Mouse (Mus musculus) lung, adult 18-20 months (tissue): ENCODE data around the gene Hist1h2bb.
A peak's percentile ranks its signal among the peaks of the same experiment; 100 is the strongest.
"Not testable (repeated sequence)": the region's sequence is repeated elsewhere in the genome, so short reads cannot be mapped to it uniquely, and the experiment has no call there.

Source experiments
- DNase-seq, 2 experiments: peaks; one replicate each; pipeline ENCODE4 v3.0.0; 2022; ENCODE audit warnings: mixed read lengths in 2 of 2

The Hist1h2bb gene

GRCm38 (mm10) chr13:23750839-23751477, 4.4 kb downstream of the Hist1h2bb start, which contains the start of gene Hist1h2ab:
Gene Hist1h2ab (plus strand): TSS chr13:23751126.
- DNase-seq, result not testable (repeated sequence)

DNA sequence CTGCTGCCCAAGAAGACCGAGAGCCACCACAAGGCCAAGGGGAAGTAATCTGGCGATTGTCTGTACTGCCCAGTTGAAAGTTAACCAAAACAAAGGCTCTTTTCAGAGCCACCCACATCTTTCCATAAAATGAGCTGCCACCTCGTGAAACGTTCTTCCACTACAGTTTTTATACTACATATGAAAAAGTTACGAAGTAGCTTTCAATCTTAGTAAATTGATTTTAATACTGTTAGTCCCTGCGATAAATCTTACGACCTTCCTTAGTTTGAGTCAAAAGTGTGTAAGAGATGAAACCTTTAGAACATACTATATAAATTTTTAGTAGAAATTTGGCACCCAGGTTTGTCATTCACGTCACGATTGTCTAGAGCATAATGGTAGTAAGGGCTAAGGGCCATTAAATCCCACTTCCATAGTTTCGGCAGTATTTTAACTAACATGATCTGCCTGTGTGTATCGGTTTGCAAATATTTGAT, 5.0 kb downstream of the Hist1h2bb start:
- DNase-seq, result no peak

- DNase-seq, result peak; percentile 72 to 77
These were observed 5.7 kb downstream of the Hist1h2bb start, which contains the start of gene Hist1h3b for GRCm38 (mm10) chr13:23752067-23752741. Gene Hist1h3b (plus strand): TSS chr13:23752267.

- no peak for DNase-seq
These were observed 6.2 kb downstream of the Hist1h2bb start for GRCm38 (mm10) chr13:23752742-23753172.

GRCm38 (mm10) chr13:23753314-23754078, 7.0 kb downstream of the Hist1h2bb start:
- no peak for DNase-seq

DNA sequence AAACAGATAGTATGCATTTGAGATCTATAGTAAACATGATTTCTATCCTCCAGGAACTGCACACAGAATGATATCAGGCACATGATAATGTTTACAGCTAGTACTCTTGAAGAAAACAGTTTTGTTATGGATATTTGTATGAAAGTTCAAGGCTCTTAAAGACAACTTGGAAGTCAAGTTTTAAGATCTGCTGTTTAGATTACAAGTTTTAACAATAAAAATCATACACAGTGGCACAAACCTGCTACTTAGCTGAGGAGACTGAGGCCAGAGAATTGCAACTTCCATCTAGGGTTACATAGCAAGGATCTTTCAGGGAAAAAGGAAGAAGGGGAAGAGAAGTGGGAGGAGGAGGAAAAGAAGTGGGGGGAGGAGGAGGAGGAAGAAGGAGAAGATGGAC, 8.5 kb downstream of the Hist1h2bb start:
- no peak for DNase-seq

DNA sequence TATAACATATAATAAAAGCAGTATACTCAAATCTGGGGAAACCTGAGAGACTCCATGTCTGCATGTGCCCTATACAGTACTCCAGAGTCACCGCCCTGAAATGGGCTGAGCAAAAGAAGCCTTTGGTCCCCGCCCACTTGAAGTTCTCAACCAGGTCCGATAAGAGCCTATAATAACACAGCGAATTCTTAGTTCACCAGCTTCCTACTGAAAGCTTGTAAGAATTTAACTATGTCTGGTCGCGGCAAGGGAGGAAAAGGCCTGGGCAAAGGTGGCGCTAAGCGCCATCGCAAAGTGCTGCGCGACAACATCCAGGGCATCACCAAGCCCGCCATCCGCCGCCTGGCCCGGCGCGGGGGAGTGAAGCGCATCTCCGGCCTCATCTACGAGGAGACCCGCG, 10.3 kb downstream of the Hist1h2bb start, which contains the start of gene Hist1h4b:
TSS of gene Hist1h4b (plus strand) at position 224 of the 400 bp plus-strand sequence.
- peak; percentile 85 to 92 for DNase-seq

- DNase-seq, result no peak
These were observed 10.8 kb downstream of the Hist1h2bb start for GRCm38 (mm10) chr13:23757211-23757773.

GRCm38 (mm10) chr13:23757921-23758320, 11.4 kb downstream of the Hist1h2bb start:
- DNase-seq, result no peak

DNA sequence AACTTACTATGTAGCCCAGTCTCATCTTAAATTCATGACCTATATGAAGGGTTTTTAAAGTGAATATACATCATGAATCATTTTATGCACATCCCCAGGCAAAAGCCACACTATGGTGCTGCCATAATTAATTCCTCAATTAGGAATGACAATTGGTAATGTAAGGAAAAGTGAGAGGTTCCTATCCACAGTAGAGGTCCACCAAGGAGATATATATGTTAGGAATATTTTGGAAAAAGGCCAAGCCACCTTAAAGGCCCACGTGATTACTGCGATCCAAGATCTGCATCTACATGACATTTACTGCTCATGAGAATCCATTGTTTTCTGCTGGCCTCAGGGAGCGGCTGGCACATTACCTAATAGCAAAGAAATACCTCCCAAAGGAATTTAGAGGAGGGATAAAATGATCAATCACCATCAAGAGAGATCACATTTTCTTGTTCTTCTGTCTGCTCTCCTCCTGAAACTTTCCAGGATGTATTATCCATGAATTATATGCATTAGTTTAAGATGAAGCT, 12.8 kb downstream of the Hist1h2bb start:
- no peak for DNase-seq

- no peak for DNase-seq
These were observed 13.3 kb downstream of the Hist1h2bb start for GRCm38 (mm10) chr13:23759916-23760239.

DNA sequence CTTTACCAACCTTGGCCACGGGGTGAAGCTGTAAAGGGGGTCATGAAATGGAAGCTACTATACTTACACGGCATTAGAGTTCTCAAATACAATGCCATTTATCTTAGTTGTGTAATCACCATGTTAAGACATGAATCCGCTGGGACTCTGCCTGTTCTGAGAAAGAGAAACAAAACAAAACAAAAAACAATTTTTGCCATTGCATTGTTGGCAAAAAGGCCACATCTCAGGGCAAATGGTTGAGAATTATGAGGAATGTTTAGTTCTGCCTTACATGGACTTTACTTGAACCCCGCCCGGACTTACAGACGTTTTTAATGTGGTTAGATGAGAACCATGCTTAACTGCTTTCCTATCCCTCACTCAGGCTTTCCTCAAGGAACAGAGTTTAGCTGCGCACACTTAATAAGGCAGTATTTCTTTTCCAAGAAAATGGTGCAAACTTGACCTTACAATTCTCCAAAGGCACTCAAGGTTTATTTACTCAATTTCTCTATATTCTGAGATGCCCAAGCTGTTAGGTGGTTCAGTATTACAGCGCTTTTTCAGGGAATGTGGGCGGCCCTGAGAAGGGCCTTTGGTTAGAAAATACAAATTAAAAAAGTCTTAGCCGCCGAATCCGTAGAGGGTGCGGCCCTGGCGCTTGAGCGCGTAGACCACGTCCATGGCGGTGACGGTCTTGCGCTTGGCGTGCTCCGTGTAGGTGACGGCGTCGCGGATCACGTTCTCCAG, 13.9 kb downstream of the Hist1h2bb start:
- DNase-seq, result no peak

- DNase-seq, result peak; percentile 96 to 98
These were observed 14.7 kb downstream of the Hist1h2bb start, which contains the start of gene Hist1h4a for GRCm38 (mm10) chr13:23760972-23761864. Gene Hist1h4a (minus strand): TSS chr13:23761230.

DNA sequence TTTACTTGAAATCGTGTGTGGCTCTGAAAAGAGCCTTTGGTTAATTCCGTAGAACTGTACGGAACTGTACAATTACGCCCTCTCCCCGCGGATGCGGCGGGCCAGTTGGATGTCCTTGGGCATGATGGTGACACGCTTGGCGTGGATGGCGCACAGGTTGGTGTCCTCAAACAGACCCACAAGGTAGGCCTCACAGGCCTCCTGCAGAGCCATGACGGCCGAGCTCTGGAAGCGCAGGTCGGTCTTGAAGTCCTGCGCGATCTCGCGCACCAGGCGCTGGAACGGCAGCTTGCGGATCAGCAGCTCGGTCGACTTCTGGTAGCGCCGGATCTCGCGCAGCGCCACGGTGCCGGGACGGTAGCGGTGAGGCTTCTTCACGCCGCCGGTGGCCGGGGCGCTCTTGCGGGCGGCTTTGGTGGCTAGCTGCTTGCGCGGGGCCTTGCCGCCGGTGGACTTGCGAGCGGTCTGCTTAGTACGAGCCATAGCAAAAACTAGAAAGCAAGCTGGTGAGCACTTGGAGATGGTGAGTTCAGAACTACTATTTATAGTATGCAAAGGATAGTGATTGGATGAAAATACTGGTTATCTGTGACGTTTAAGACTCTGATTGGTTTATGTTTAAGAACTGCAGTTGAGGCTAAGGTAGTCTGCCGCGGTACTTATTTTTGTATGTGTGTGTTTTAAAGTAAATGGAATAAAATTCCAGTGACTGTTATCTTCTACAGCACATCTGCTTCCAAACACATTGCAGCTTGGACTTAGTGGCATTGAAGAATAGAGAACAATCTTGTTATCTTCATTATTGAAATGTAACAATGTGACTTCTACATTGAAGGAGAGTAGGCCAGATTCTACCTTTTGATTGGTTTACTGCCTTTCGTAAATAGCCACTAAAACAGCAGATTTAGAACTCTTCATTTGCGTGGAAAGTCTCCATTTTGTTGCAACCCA, 15.6 kb downstream of the Hist1h2bb start, which contains the start of gene Hist1h3a:
TSS of gene Hist1h3a (minus strand) at position 516 of the 951 bp plus-strand sequence.
- peak; percentile 34 to 42 for DNase-seq

DNA sequence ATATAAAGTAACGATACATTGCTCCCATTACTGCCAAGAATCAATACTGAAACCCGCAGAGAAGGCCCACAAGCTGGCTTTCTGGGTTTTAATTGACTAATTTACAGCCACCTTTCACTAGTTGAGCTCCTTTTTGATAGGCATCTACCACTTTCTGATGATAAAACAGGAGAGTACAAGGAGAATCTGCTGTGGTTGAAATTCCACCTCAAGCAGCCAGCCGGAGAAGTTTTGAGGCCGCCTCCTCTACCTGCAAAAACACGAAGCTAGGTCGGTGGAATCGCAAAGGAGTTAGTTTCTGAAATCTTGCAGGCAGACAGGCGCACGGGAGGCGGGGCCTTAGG, 16.7 kb downstream of the Hist1h2bb start:
- DNase-seq, result no peak

GRCm38 (mm10) chr13:23763586-23764323, 17.2 kb downstream of the Hist1h2bb start, which contains the start of gene Hist1h1a:
Gene Hist1h1a (plus strand): TSS chr13:23763666.
- peak; percentile 79 to 82 for DNase-seq

GRCm38 (mm10) chr13:23764324-23765171, 18.0 kb downstream of the Hist1h2bb start:
- no peak for DNase-seq

- DNase-seq, result no peak
These were observed 18.6 kb downstream of the Hist1h2bb start for GRCm38 (mm10) chr13:23765172-23765513.
